Mouse (Mus musculus): ENCODE data around the gene Foxj3. TPM values are rescaled to one million over a fixed set of nuclear protein-coding genes. Genes with fewer than 3 reads are reported as not detected.

Gene Foxj3
- 63.5 TPM for polyA plus RNA-seq (2017; shearing (Covaris generic))

GRCm38 (mm10) chr4:119536615-119537014 lies at the start of gene Foxj3:
Foxj3 (plus strand) TSS chr4:119537004.

GRCm38 (mm10) chr4:119492291-119492932 lies 44.4 kb upstream of the Foxj3 start, which contains the start of gene Rimkla:
Rimkla (minus strand) TSS chr4:119492628.

GRCm38 (mm10) chr4:119539031-119539824 lies 2.4 kb downstream of the Foxj3 start, which contains the start of gene Frg2f1:
Frg2f1 (minus strand) TSS chr4:119539529.

GRCm38 (mm10) chr4:119637176-119637845 lies 100.5 kb downstream of the Foxj3 start, which contains the start of gene Guca2a:
Guca2a (plus strand) TSS chr4:119637704.

DNA sequence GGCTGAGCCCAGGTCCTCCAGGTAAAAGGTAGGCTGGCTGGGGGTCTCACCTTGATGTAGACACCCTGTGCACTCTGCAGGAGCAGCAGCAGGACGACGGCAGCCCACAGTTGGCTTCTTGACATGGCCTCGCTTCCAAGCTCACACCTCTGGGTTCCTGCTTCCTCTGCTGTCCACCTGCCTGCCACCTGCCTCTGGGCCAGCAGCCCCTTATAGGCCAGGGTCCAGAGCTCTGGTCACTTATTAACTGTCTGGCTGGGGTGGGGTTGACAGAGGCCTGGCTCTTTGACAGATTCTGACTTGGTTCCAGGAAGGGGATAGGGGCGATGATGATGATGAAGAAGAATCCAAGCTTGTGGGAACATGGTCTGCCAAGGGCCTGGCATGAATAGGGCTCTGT lies 121.9 kb downstream of the Foxj3 start, which contains the start of gene Guca2b:
Gene Guca2b (minus strand): TSS at position 224 of the 400 bp plus-strand sequence.

Other genes starting within 250 kb of the Foxj3 start
- gene Ybx1, start 242.4 kb upstream of the Foxj3 start, polyA plus RNA-seq (2017; shearing (Covaris generic)) = 472 TPM
- 24.0 TPM for gene Ppih, start 216.5 kb upstream of the Foxj3 start, polyA plus RNA-seq (2017; shearing (Covaris generic))
- gene Ccdc30, start 121.5 kb upstream of the Foxj3 start, polyA plus RNA-seq (2017; shearing (Covaris generic)) = 13.0 TPM
- gene Ppcs, start 114.6 kb upstream of the Foxj3 start, polyA plus RNA-seq (2017; shearing (Covaris generic)) = 17.4 TPM
- gene Zmynd12, start 114.2 kb upstream of the Foxj3 start, polyA plus RNA-seq (2017; shearing (Covaris generic)) = not detected
- 0.67 TPM for gene Rimkla, start 44.4 kb upstream of the Foxj3 start, polyA plus RNA-seq (2017; shearing (Covaris generic))
- 3.8 TPM for gene Frg2f1, start 2.5 kb downstream of the Foxj3 start, polyA plus RNA-seq (2017; shearing (Covaris generic))
- not detected for gene Guca2a, start 100.7 kb downstream of the Foxj3 start, polyA plus RNA-seq (2017; shearing (Covaris generic))
- gene Guca2b, start 122.0 kb downstream of the Foxj3 start, polyA plus RNA-seq (2017; shearing (Covaris generic)) = not detected
- 18.1 TPM for gene Hivep3, start 196.8 kb downstream of the Foxj3 start, polyA plus RNA-seq (2017; shearing (Covaris generic))